Mouse (Mus musculus) ES-CJ7 (cell line): ENCODE measurements around the gene Wfdc5.
A peak's percentile ranks its signal among the peaks of the same experiment; 100 is the strongest.

Experiments
- DNase-seq: peaks from one replicate; pipeline ENCODE4 v3.0.0; 2011; ENCODE audit warnings: low read depth, low spot score

Wfdc5 gene

GRCm38 (mm10) chr2:164174649-164175395 lies 7.7 kb downstream of the Wfdc5 start:
- DNase-seq = no peak

- DNase-seq = no peak
Observed at GRCm38 (mm10) chr2:164173394-164173793, 9.1 kb downstream of the Wfdc5 start.

GRCm38 (mm10) chr2:164170902-164171301 lies 11.6 kb downstream of the Wfdc5 start, which contains the start of gene Kcns1:
TSS of gene Kcns1 (minus strand) at chr2:164171113.
- DNase-seq = no peak

- no peak for DNase-seq
Observed at GRCm38 (mm10) chr2:164170326-164170725, 12.2 kb downstream of the Wfdc5 start.

GRCm38 (mm10) chr2:164168571-164168946 lies 14.0 kb downstream of the Wfdc5 start:
- DNase-seq = peak; percentile 53

- peak; percentile 26 for DNase-seq
Observed at GRCm38 (mm10) chr2:164167752-164168570, 14.6 kb downstream of the Wfdc5 start.

- no peak for DNase-seq
Observed at GRCm38 (mm10) chr2:164164941-164165340, 17.6 kb downstream of the Wfdc5 start.

- DNase-seq = no peak
Observed at GRCm38 (mm10) chr2:164161515-164162055, 21.0 kb downstream of the Wfdc5 start.

- DNase-seq = no peak
Observed at GRCm38 (mm10) chr2:164158838-164159237, 23.7 kb downstream of the Wfdc5 start.

- no peak for DNase-seq
Observed at GRCm38 (mm10) chr2:164156158-164156557, 26.4 kb downstream of the Wfdc5 start.

- no peak for DNase-seq
Observed at GRCm38 (mm10) chr2:164154007-164154406, 28.5 kb downstream of the Wfdc5 start.

GRCm38 (mm10) chr2:164152341-164152740 lies 30.2 kb downstream of the Wfdc5 start:
- no peak for DNase-seq

- DNase-seq = peak; percentile 15
Observed at GRCm38 (mm10) chr2:164150086-164150760, 32.3 kb downstream of the Wfdc5 start.

- DNase-seq = no peak
Observed at GRCm38 (mm10) chr2:164146556-164146955, 36.0 kb downstream of the Wfdc5 start.

- no peak for DNase-seq
Observed at GRCm38 (mm10) chr2:164144541-164144940, 38.0 kb downstream of the Wfdc5 start.

- no peak for DNase-seq
Observed at GRCm38 (mm10) chr2:164144025-164144424, 38.5 kb downstream of the Wfdc5 start.

GRCm38 (mm10) chr2:164142021-164142420 lies 40.5 kb downstream of the Wfdc5 start:
- no peak for DNase-seq

GRCm38 (mm10) chr2:164137754-164138153 lies 44.8 kb downstream of the Wfdc5 start:
- no peak for DNase-seq

- no peak for DNase-seq
Observed at GRCm38 (mm10) chr2:164136393-164136792, 46.1 kb downstream of the Wfdc5 start.

GRCm38 (mm10) chr2:164135367-164135766 lies 47.2 kb downstream of the Wfdc5 start:
- no peak for DNase-seq

GRCm38 (mm10) chr2:164134563-164134962 lies 48.0 kb downstream of the Wfdc5 start:
- DNase-seq = no peak

- no peak for DNase-seq
Observed at GRCm38 (mm10) chr2:164131586-164131985, 51.0 kb downstream of the Wfdc5 start.
